Mouse (Mus musculus) kidney, postnatal 25 days (tissue): ENCODE data around the gene Scp2.

Experiments
- DNase-seq, 2 experiments: peaks; one replicate each; pipeline ENCODE4 v3.0.0; 2021; ENCODE audit warnings: mixed read lengths in 2 of 2

The Scp2 gene

GRCm38 (mm10) chr4:108016321-108016720 lies 128.5 kb downstream of the Scp2 start:
- no peak for DNase-seq

DNA sequence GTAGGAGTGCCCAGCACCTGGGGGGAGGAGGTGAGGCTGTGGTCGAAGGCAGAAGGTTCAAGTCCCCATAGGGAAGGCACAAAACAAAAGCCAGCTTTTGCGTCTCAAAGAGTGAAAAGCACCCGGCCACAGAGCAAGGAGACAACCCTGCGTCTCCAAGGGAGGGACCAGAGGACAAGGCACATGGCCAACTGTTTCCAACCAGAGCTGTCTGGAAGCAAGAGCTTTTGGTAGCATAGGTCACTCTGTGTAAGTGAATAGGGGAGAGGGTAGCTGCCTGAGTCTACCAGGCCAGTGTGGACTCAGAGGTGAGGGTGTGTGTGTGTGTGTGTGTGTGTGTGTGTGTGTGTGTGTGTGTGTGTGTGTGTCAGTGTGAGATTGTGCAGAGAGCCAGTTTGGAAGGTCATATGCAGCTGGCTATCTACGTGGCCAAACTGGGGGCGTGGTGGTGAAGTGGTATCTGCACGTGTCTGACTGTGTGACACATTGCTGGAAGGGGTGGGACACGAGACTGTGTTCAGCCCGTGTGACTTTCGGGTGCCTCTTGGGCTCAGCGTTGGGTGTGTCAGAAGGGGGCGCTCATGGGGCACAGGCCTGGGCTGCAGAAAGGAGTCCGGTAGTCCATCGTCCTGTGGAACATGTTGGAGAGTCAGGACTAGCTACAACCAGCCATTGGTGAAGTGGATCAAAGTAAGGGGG lies 129.6 kb downstream of the Scp2 start:
- peak; percentile 49 to 79 for DNase-seq

GRCm38 (mm10) chr4:108014466-108014865 lies 130.3 kb downstream of the Scp2 start:
- no peak for DNase-seq

- no peak for DNase-seq
Measured at GRCm38 (mm10) chr4:108008541-108008940, 136.3 kb downstream of the Scp2 start.

- DNase-seq, result no peak
Measured at GRCm38 (mm10) chr4:108007532-108008103, 137.2 kb downstream of the Scp2 start.

GRCm38 (mm10) chr4:108005328-108005727 lies 139.5 kb downstream of the Scp2 start:
- DNase-seq, result no peak

DNA sequence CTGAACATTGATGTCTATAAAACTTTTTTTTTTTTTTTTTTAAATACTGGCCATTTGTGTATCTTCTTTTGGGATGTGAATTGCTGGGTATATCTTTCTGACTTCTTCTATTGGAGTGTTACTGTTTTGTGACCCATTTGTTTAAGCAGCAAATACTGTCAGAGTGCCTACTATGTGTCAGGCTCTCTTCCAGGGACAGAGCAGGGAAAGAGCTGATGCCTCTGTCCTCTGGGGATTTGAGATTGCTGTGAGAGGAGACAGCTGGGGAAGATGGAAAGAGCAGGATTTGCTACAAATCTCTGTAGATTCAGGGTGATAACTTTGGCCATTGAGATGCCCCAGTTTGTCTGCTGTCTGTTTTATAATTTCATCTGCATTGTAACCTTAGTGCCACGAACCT lies 145.4 kb downstream of the Scp2 start:
- DNase-seq, result no peak

DNA sequence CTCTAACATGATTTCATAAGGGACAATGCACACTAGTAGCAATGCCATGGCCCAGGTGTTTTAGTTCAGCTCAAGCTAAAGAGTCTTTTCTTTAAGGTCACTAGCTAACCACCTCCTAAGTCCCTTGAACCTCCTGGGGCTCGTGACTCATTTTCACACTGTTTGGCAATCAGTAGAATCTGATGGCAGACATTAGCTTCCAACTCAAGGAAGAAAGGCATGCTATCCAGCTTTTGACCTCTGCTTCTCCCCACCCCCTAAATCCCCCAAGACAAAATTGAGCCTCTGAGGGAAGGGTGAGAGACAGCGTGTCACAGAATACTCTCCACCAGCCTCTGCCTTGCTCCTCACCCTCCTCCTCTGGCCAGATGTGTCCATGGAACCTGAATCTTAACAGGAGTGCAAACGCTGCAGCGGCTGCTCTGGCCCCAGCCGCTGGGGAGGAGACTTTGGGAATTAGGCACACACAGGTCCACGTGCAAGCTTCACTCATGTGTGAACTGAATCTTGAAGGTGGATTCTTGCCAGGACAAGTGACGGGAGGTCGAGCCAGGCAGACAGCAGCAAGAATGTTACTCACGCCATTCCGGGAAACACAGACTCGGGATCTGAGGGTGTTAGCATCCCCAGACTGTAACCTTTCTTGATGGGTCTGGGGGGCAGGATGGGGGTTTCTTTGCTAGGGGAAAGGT lies 146.0 kb downstream of the Scp2 start:
- DNase-seq, result peak; percentile 77 to 89

DNA sequence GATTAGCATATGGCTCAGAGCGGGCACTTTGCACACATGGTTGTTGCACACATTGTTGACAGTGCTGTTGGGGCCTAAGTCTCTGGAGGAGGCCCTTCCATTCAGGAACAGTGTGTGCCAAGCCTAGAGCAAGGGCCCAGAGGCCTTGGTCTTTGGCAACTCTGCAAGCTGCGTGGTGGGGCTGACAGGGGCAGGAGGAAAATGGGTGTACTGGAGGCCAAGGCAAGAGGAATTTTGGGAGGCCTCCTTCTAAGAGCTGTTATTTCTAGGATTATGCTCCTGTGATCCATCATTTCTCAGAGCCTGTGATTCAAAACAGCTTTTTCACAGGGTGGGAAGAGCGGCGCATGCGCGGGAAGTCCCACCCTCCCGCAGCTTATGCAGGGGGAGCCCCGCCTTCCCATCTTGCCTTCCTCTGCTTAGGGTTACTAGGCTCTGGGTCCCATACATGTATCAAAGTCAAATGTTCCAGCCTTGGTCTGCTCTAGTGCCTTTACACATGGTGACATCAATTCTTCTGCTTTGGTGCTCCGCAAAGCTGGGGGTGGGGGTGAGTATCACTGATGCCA lies 148.3 kb downstream of the Scp2 start:
- DNase-seq, result no peak

DNA sequence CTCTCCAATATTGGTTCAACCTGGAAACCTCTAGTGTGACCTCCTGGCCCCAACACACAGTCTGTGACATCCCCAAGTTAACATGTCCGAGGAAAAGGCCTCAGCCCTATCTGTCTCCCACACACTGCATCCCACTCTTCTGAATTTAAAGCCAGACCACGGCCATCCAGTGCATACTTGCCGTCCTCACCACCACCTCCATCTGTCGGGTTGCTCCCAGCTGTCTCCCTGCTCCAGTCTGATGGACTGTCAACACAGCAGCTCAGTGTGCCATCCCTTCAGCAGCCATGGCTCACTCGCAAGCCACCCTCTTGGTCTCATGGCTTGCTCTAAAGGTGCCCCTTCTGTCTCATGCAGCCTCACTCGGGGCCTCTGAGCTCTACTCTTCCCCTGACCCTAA lies 149.1 kb downstream of the Scp2 start:
- no peak for DNase-seq

- DNase-seq, result no peak
Measured at GRCm38 (mm10) chr4:107995011-107995410, 149.8 kb downstream of the Scp2 start.
